Mouse (Mus musculus) neural tube, embryonic 14.5 days (tissue): Measurements from ENCODE around the gene Trim17. TPM values are rescaled to one million over a fixed set of nuclear protein-coding genes. Genes with fewer than 3 reads are reported as not detected.

Source experiments
- ATAC-seq: fragments of 200-750 bp; cut with Nextera tagmentation; 2 replicates; pipeline ENCODE4 v1.8.0; 2017; ENCODE audit warnings: low read depth, mild to moderate bottlenecking, moderate TSS enrichment, moderate library complexity
- H3K27ac ChIP-seq: fragments of 300-500 bp; sonication (generic); 2 replicates; pipeline ENCODE4 v1.5.1; 2014; ENCODE audit warnings: low read depth, mild to moderate bottlenecking, control low read depth, low read length, moderate library complexity, mixed read lengths
- H3K27me3 ChIP-seq: fragments of 300-500 bp; sonication (generic); 2 replicates; pipeline ENCODE4 v1.6.1; 2014; ENCODE audit warnings: low read length; ENCODE audit not compliant: control insufficient read depth, insufficient read depth
- H3K36me3 ChIP-seq: fragments of 300-500 bp; sonication (generic); 2 replicates; pipeline ENCODE4 v1.6.1; 2014; ENCODE audit warnings: low read length, mixed read lengths; ENCODE audit not compliant: control insufficient read depth, insufficient read depth
- H3K4me1 ChIP-seq: fragments of 300-500 bp; sonication (generic); 2 replicates; pipeline ENCODE4 v1.6.1; 2014; ENCODE audit warnings: low read length; ENCODE audit not compliant: control insufficient read depth, insufficient read depth
- H3K4me2 ChIP-seq: fragments of 300-500 bp; sonication (generic); 2 replicates; pipeline ENCODE4 v1.6.1; 2014; ENCODE audit warnings: mild to moderate bottlenecking, low read depth, low read length, control low read depth
- H3K4me3 ChIP-seq: fragments of 300-500 bp; sonication (generic); 2 replicates; pipeline ENCODE4 v1.5.1; 2014; ENCODE audit warnings: low read depth, low read length, control low read depth, mixed read lengths
- H3K9ac ChIP-seq: fragments of 300-500 bp; sonication (generic); replicated peaks from 2 replicates; pipeline ENCODE4 v1.6.1; 2014; ENCODE audit warnings: low read depth, mild to moderate bottlenecking, control low read depth, low read length, mixed read lengths
- H3K9me3 ChIP-seq: fragments of 300-500 bp; sonication (generic); 2 replicates; pipeline ENCODE4 v1.6.1; 2016; ENCODE audit warnings: low read length; ENCODE audit not compliant: control insufficient read depth
- WGBS: fragments of 180-500 bp; shearing (Covaris S2); extraction: QIAGEN DNeasy Blood & Tissue Kit; methylation state at CpG from one replicate; pipeline ENCODE4 v1.1.7; 2014; 5-methylcytosine and 5-hydroxymethylcytosine counted together
- microRNA-seq: library from miRNA; unstranded; fragments of <30 nt; microRNA quantifications from one replicate; pipeline ENCODE4, GENCODE M21; 2016
- polyA plus RNA-seq: library from polyadenylated mRNA; unstranded; fragments of >200 nt; fragmentation: Nextera tagmentation; extraction: Ambion mirVana; gene quantifications from 2 replicates; pipeline ENCODE4 v1.2.1, GENCODE M21; 2014

Trim17 gene
- polyA plus RNA-seq, 1 experiment from 2014 or later, result 0.80 TPM

GRCm38 (mm10) chr11:59000635-59001034 lies 46.1 kb downstream of the Trim17 start:
- no peak for ATAC-seq
- WGBS, result 91% methylated on average over 21 of the region's 21 CpGs
- H3K9me3 ChIP-seq, result no peaks in the 10 kb centered on the region

GRCm38 (mm10) chr11:59002327-59003079 lies 48.0 kb downstream of the Trim17 start:
- WGBS, result 85% methylated on average over 7 of the region's 7 CpGs
- Histone ChIP-seq H3K36me3 (no peaks in the 10 kb centered on the region), H3K27me3 (no peaks in the 10 kb centered on the region), H3K9ac (no peak overlapping the region), H3K27ac (no peak overlapping the region), H3K4me3 (no peak overlapping the region), H3K9me3 (no peaks in the 10 kb centered on the region), H3K4me2 (no peak overlapping the region), H3K4me1 (no peaks in the 10 kb centered on the region)
- ATAC-seq, result no peak

More at GRCm38 (mm10) chr11:59000635-59001034, 46.1 kb downstream of the Trim17 start:
- no peaks in the 10 kb centered on the region for H3K4me1 ChIP-seq
- H3K36me3 ChIP-seq, result no peaks in the 10 kb centered on the region
- H3K27me3 ChIP-seq, result no peaks in the 10 kb centered on the region
- no peak overlapping the region for H3K4me2 ChIP-seq
- no peak overlapping the region for H3K9ac ChIP-seq
- no peak overlapping the region for H3K27ac ChIP-seq
- no peak overlapping the region for H3K4me3 ChIP-seq

GRCm38 (mm10) chr11:59015052-59015451 lies 60.6 kb downstream of the Trim17 start:
- Histone ChIP-seq H3K27ac (no peak overlapping the region), H3K9me3 (no peaks in the 10 kb centered on the region), H3K4me3 (no peak overlapping the region), H3K4me2 (no peak overlapping the region), H3K4me1 (no peaks in the 10 kb centered on the region), H3K9ac (no peak overlapping the region), H3K36me3 (no peaks in the 10 kb centered on the region), H3K27me3 (no peaks in the 10 kb centered on the region)
- no peak for ATAC-seq
- 35% methylated on average over 9 of the region's 9 CpGs for WGBS

Small RNA genes within 50 kb of the gene (microRNA-seq; reads per million reads assigned to microRNA genes)
- not detected for gene Gm44313

Other genes with a start within 250 kb of the Trim17 start
- gene Olfr318, start 230.7 kb upstream of the Trim17 start, polyA plus RNA-seq, result not detected in 2 replicates
- gene Olfr317, start 215.5 kb upstream of the Trim17 start, polyA plus RNA-seq, result 0.48 and 0.63 TPM in 2 replicates
- gene Olfr316, start 202.0 kb upstream of the Trim17 start, polyA plus RNA-seq, result not detected in 2 replicates
- not detected in 2 replicates for gene Olfr315, start 181.5 kb upstream of the Trim17 start, polyA plus RNA-seq
- gene Olfr314, start 171.7 kb upstream of the Trim17 start, polyA plus RNA-seq, result not detected in 2 replicates
- gene Fam183b, start 152.7 kb upstream of the Trim17 start, polyA plus RNA-seq, result 6.9 and 13.2 TPM in 2 replicates
- gene Olfr313, start 139.7 kb upstream of the Trim17 start, polyA plus RNA-seq, result not detected in 2 replicates
- not detected in 2 replicates for gene Olfr312, start 125.4 kb upstream of the Trim17 start, polyA plus RNA-seq
- gene Olfr311, start 115.4 kb upstream of the Trim17 start, polyA plus RNA-seq, result not detected in 2 replicates
- gene Gm12258, start 107.5 kb upstream of the Trim17 start, polyA plus RNA-seq, result 28.5 and 30.4 TPM in 2 replicates
- 12.3 and 14.8 TPM in 2 replicates for gene 2810021J22Rik, start 87.5 kb upstream of the Trim17 start, polyA plus RNA-seq
- 10.2 and 10.6 TPM in 2 replicates for gene Zfp39, start 50.5 kb upstream of the Trim17 start, polyA plus RNA-seq
- not detected in 2 replicates for gene Btnl10, start 36.8 kb upstream of the Trim17 start, polyA plus RNA-seq
- 661 and 689 TPM in 2 replicates for gene Rnf187, start 15.8 kb upstream of the Trim17 start, polyA plus RNA-seq
- gene Hist3h2ba, start 5.8 kb upstream of the Trim17 start, polyA plus RNA-seq, result 115 and 117 TPM in 2 replicates
- gene Hist3h2a, start within 50 bp of the Trim17 start, polyA plus RNA-seq, result 80.7 and 98.2 TPM in 2 replicates
- 20.4 TPM in 2 replicates for gene Trim11, start 23.4 kb downstream of the Trim17 start, polyA plus RNA-seq
- gene Obscn, start 181.7 kb downstream of the Trim17 start, polyA plus RNA-seq, result 0.45 and 0.74 TPM in 2 replicates
- 3.6 and 4.0 TPM in 2 replicates for gene Iba57, start 209.1 kb downstream of the Trim17 start, polyA plus RNA-seq
- gene Gjc2, start 228.5 kb downstream of the Trim17 start, polyA plus RNA-seq, result 0.12 TPM in 1 of 2 replicates, not detected in the other
- 224 and 266 TPM in 2 replicates for gene Guk1, start 237.5 kb downstream of the Trim17 start, polyA plus RNA-seq
- gene Mrpl55, start 247.8 kb downstream of the Trim17 start, polyA plus RNA-seq, result 97.4 and 108 TPM in 2 replicates